Mouse (Mus musculus) kidney, adult 2 months (tissue): Measurements from ENCODE around the gene Lag3.

Experiments used
- CTCF ChIP-seq: fragments of 200-500 bp; conservative IDR thresholded peaks from 2 replicates; pipeline ENCODE4 v1.5.1; 2011; ENCODE audit warnings: low read depth, mild to moderate bottlenecking, control low read depth, low read length, moderate library complexity, mixed read lengths; ENCODE audit not compliant: insufficient read depth, insufficient read length
- POLR2A ChIP-seq: fragments of 200-500 bp; IDR thresholded peaks from one replicate; pipeline ENCODE4 v1.6.1; 2011; ENCODE audit warnings: low read depth, low read length, control low read depth

DNA sequence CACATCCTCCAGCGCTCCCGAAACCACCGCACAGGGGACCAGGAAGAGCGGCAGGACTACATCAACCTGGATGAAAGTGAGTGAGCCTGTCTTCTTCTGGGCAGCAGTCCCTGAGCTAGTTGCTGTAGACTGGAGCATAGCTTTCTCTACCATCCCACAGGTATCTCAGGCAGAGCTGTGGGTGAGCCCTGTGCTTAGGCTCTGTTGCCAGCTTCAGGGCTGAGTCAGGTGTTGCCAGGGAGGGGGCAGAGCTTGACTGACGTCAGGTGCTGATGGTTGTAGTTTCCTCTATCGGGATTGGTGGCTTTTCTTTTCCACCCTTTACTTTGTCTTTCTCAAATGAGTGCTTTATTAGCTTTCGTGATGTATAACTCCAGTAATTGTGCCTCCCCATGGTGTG, 23.2 kb upstream of the Lag3 start:
- TF ChIP-seq CTCF (no peak), POLR2A (no peak)
